Mouse (Mus musculus): ENCODE measurements around the gene Smr3a. TPM values are rescaled to one million over a fixed set of nuclear protein-coding genes. Genes with fewer than 3 reads are reported as not detected.

Smr3a gene
- not detected for total RNA-seq (2022)

DNA sequence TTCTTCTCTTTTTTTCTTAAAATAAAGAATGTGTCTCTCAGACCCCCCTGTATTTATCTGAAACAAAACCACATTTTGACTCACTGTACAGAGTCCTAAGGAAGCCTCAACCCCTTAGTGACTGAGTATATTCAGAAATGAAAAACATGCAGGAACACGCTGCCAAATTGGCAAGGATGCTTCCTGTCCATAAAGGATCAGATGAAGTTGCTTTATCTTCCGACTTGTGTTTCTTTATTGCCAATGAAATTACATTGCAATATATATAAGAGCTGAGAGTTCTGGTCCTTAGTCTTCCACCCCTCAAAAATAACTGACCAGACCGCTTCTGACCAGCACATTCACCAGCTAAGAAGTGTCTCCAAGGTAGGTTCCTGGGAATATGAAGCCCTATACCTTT lies at the start of gene Smr3a:
Gene Smr3a (plus strand): TSS at position 301 of the 400 bp plus-strand sequence.
- no peak for DNase-seq (ENCODE audit: low spot score in 2 of 2)

DNA sequence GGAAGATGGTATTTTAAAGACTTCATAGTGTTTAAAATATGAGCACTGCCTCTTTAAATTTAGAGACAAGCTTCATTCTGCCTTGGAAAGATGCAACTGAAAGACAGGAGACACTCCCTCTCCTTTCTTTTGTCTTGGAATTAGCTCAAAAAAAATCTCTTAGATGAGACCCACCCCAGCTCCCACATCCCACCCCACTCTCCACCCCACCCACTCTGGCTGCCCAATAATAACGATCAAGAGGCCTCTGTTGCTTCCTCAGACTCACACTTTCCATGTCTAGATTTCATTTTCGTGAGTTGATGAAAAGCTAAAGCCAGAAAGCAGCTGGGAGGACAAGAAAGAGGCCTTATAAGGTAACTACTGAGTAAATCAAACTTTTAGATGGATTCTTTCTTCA lies 33.1 kb upstream of the Smr3a start, which contains the start of the genes 2310003L06Rik and Gm28434:
Gene 2310003L06Rik (plus strand): TSS at position 259 of the 400 bp plus-strand sequence.
Gene Gm28434 (plus strand): TSS at position 317 of the 400 bp plus-strand sequence.
- no peak for DNase-seq (ENCODE audit: low spot score in 2 of 2)

DNA sequence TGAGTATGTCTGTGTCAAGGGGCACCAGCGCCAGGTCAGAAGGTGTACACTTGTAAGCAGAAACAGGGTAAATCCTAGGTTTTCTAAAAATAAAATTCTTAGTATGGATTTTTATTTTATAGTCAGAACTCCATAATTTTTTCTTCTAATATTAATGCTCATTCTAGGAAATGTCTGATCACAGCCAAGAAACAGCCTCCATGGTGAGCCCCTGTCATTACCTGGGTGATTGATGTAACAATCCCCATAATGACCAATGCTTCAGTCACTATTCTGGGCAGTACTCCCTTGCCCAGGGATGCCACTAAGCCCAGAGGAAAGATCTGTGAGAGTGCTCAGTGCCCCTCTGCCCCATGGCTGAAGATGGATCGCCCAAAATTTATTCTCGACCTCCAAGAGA lies 23.2 kb upstream of the Smr3a start, which contains the start of gene Cabs1:
Gene Cabs1 (plus strand): TSS at position 301 of the 400 bp plus-strand sequence.
- no peak for DNase-seq (ENCODE audit: low spot score in 2 of 2)

DNA sequence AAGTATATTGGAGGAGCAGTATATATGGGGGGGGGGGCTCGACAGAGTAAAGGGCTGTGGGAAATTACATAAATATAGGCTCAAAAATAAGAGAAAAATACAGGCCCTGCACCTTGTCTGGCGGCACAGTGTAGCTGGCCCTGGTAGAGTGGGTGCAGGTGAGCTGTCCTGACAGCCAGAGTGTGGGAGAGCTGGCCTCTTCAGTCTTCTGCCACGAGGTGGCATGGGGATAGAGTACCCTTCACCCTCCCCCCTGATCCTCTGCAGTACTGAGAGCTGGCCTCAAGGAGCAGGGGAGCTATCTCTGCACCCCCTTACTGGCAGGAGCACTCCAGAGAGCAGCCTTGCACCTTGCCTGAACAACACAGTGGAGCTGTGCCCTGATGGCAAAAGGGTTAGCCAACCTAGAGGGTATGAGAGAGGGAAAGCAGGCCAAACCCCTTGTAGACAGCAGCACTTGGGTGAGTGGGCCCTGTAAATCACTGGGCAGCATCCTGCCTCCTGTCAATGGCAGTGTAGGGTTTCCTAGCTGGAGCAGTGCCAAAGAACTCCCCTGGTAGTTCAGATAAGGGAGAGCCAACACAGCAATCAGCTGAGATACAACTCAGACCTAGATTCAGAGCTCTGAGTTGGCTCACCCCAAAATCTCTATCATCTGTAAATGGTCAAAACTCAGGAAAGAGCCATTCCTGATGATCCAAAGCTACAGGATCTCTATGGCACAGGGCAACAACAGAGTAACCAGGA lies 19.7 kb upstream of the Smr3a start:
- no peak for DNase-seq (ENCODE audit: low spot score in 2 of 2)

DNA sequence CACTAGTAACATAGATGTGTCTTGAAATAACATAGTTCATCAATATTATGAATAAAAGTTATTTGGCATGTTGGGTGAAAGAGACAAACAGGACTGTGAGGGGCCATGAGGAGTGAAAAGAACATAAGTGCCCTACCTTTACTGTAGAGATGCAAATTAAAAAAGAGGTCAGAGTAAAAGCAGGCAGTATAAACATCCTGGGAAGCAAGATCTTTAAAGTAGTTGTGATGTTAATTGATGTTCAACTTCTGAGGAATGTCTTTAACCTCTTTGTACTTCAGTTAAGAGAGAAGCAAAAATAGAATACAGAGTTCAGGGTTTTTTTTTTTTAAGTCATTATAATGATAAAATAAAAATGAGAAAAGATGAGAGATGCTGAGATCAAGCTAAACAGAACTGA lies 2.9 kb downstream of the Smr3a start:
- DNase-seq (ENCODE audit: low spot score in 2 of 2) = no peak

Other genes with a start within 250 kb of the Smr3a start
- gene Csn1s2a, start 228.0 kb upstream of the Smr3a start, total RNA-seq (2022) = not detected
- gene Csn1s2b, start 194.5 kb upstream of the Smr3a start, total RNA-seq (2022) = not detected
- not detected for gene Prr27, start 176.9 kb upstream of the Smr3a start, total RNA-seq (2022)
- gene Odam, start 117.5 kb upstream of the Smr3a start, total RNA-seq (2022) = not detected
- not detected for gene Csn3, start 77.0 kb upstream of the Smr3a start, total RNA-seq (2022)
- not detected for gene 2310003L06Rik, start 33.1 kb upstream of the Smr3a start, total RNA-seq (2022)
- gene Gm28434, start 33.0 kb upstream of the Smr3a start, total RNA-seq (2022) = not detected
- gene Cabs1, start 23.1 kb upstream of the Smr3a start, total RNA-seq (2022) = not detected
- not detected for gene Smr2, start 84.0 kb downstream of the Smr3a start, total RNA-seq (2022)
- not detected for gene Gm11116, start 109.0 kb downstream of the Smr3a start, total RNA-seq (2022)
- not detected for gene Gm11115, start 151.6 kb downstream of the Smr3a start, total RNA-seq (2022)